Mouse (Mus musculus): ENCODE measurements at regions not wholly inside any gene's neighbourhood (a gene's known extent, or its start where the extent isn't known, plus 50 kb on each side); places are given as distances from the start of the nearest gene placed in this dataset.

- Histone ChIP-seq H3K27ac (ENCODE audit: low read length) (no peak overlapping the region), H3K27me3 (ENCODE audit: control insufficient read depth, insufficient read depth, low read depth, low read length) (no peaks in the 10 kb centered on the region), H3K9me3 (replicated peaks; ENCODE audit: control insufficient read depth, low read length) (no peaks in the 10 kb centered on the region), H3K9ac (ENCODE audit: low read depth, low read length) (no peak overlapping the region), H3K4me3 (ENCODE audit: low read depth, low read length) (no peak overlapping the region), H3K36me3 (ENCODE audit: control insufficient read depth, insufficient read depth) (no peaks in the 10 kb centered on the region), H3K4me2 (ENCODE audit: low read depth, low read length) (no peak overlapping the region), H3K4me1 (ENCODE audit: control insufficient read depth, low read depth, low read length) (no peaks in the 10 kb centered on the region)
- 65% methylated on average over 10 of the region's 10 CpGs for WGBS (ENCODE audit: insufficient replicate concordance)
- ATAC-seq (ENCODE audit: low read depth) = no peak
Observed at GRCm38 (mm10) chr14:58543140-58543767, 472.9 kb downstream of the Fgf9 start.

GRCm38 (mm10) chr14:58538135-58538534 lies 467.8 kb downstream of the Fgf9 start:
- H3K4me1 ChIP-seq (ENCODE audit: control insufficient read depth, low read depth, low read length) = no peaks in the 10 kb centered on the region
- no peaks in the 10 kb centered on the region for H3K9me3 ChIP-seq (replicated peaks; ENCODE audit: control insufficient read depth, low read length)
- no peak for ATAC-seq (ENCODE audit: low read depth)
- no peaks in the 10 kb centered on the region for H3K36me3 ChIP-seq (ENCODE audit: control insufficient read depth, insufficient read depth)
- H3K9ac ChIP-seq (ENCODE audit: low read depth, low read length) = no peak overlapping the region
- H3K27me3 ChIP-seq (ENCODE audit: control insufficient read depth, insufficient read depth, low read depth, low read length) = no peaks in the 10 kb centered on the region
- no peak overlapping the region for H3K4me3 ChIP-seq (ENCODE audit: low read depth, low read length)
- H3K4me2 ChIP-seq (ENCODE audit: low read depth, low read length) = no peak overlapping the region
- no peak overlapping the region for H3K27ac ChIP-seq (ENCODE audit: low read length)
- WGBS (ENCODE audit: insufficient replicate concordance) = 44% methylated on average over 6 of the region's 6 CpGs

- no peaks in the 10 kb centered on the region for H3K4me1 ChIP-seq (ENCODE audit: control insufficient read depth, low read depth, low read length)
- ATAC-seq (ENCODE audit: low read depth) = no peak
- no peak overlapping the region for H3K4me3 ChIP-seq (ENCODE audit: low read depth, low read length)
- 47% methylated on average over 5 of the region's 5 CpGs for WGBS (ENCODE audit: insufficient replicate concordance)
- no peak overlapping the region for H3K4me2 ChIP-seq (ENCODE audit: low read depth, low read length)
- no peaks in the 10 kb centered on the region for H3K36me3 ChIP-seq (ENCODE audit: control insufficient read depth, insufficient read depth)
- no peaks in the 10 kb centered on the region for H3K9me3 ChIP-seq (replicated peaks; ENCODE audit: control insufficient read depth, low read length)
- H3K9ac ChIP-seq (ENCODE audit: low read depth, low read length) = no peak overlapping the region
- no peaks in the 10 kb centered on the region for H3K27me3 ChIP-seq (ENCODE audit: control insufficient read depth, insufficient read depth, low read depth, low read length)
- no peak overlapping the region for H3K27ac ChIP-seq (ENCODE audit: low read length)
Observed at GRCm38 (mm10) chr14:58520976-58521549, 450.7 kb downstream of the Fgf9 start.

- Histone ChIP-seq H3K27ac (ENCODE audit: low read length) (no peak overlapping the region), H3K27me3 (ENCODE audit: control insufficient read depth, insufficient read depth, low read depth, low read length) (no peaks in the 10 kb centered on the region), H3K36me3 (ENCODE audit: control insufficient read depth, insufficient read depth) (no peaks in the 10 kb centered on the region), H3K9me3 (replicated peaks; ENCODE audit: control insufficient read depth, low read length) (no peaks in the 10 kb centered on the region), H3K4me1 (ENCODE audit: control insufficient read depth, low read depth, low read length) (no peaks in the 10 kb centered on the region), H3K4me2 (ENCODE audit: low read depth, low read length) (no peak overlapping the region), H3K9ac (ENCODE audit: low read depth, low read length) (no peak overlapping the region), H3K4me3 (ENCODE audit: low read depth, low read length) (no peak overlapping the region)
- ATAC-seq (ENCODE audit: low read depth) = no peak
- 53% methylated on average over 5 of the region's 5 CpGs for WGBS (ENCODE audit: insufficient replicate concordance)
Observed at GRCm38 (mm10) chr14:58520384-58520783, 450.0 kb downstream of the Fgf9 start.

- no peaks in the 10 kb centered on the region for H3K4me1 ChIP-seq (ENCODE audit: control insufficient read depth, low read depth, low read length)
- H3K36me3 ChIP-seq (ENCODE audit: control insufficient read depth, insufficient read depth) = no peaks in the 10 kb centered on the region
- H3K27ac ChIP-seq (ENCODE audit: low read length) = no peak overlapping the region
- H3K9ac ChIP-seq (ENCODE audit: low read depth, low read length) = no peak overlapping the region
- H3K9me3 ChIP-seq (replicated peaks; ENCODE audit: control insufficient read depth, low read length) = no peaks in the 10 kb centered on the region
- no peaks in the 10 kb centered on the region for H3K27me3 ChIP-seq (ENCODE audit: control insufficient read depth, insufficient read depth, low read depth, low read length)
- no peak for ATAC-seq (ENCODE audit: low read depth)
- H3K4me3 ChIP-seq (ENCODE audit: low read depth, low read length) = no peak overlapping the region
- 60% methylated on average over 1 of the region's 1 CpGs for WGBS (ENCODE audit: insufficient replicate concordance)
- no peak overlapping the region for H3K4me2 ChIP-seq (ENCODE audit: low read depth, low read length)
Observed at GRCm38 (mm10) chr14:58519086-58519485, 448.7 kb downstream of the Fgf9 start.

GRCm38 (mm10) chr14:58516543-58516942 lies 446.2 kb downstream of the Fgf9 start:
- Histone ChIP-seq H3K4me3 (ENCODE audit: low read depth, low read length) (no peak overlapping the region), H3K27ac (ENCODE audit: low read length) (no peak overlapping the region), H3K9ac (ENCODE audit: low read depth, low read length) (no peak overlapping the region), H3K4me2 (ENCODE audit: low read depth, low read length) (no peak overlapping the region), H3K36me3 (ENCODE audit: control insufficient read depth, insufficient read depth) (no peaks in the 10 kb centered on the region), H3K4me1 (ENCODE audit: control insufficient read depth, low read depth, low read length) (no peaks in the 10 kb centered on the region; the same call in none of the 2 replicates), H3K9me3 (replicated peaks; ENCODE audit: control insufficient read depth, low read length) (no peaks in the 10 kb centered on the region), H3K27me3 (ENCODE audit: control insufficient read depth, insufficient read depth, low read depth, low read length) (no peaks in the 10 kb centered on the region)
- ATAC-seq (ENCODE audit: low read depth) = no peak
- WGBS (ENCODE audit: insufficient replicate concordance) = 17% methylated on average over 4 of the region's 4 CpGs

GRCm38 (mm10) chr14:58512177-58512576 lies 441.8 kb downstream of the Fgf9 start:
- H3K4me3 ChIP-seq (ENCODE audit: low read depth, low read length) = no peak overlapping the region
- no peaks in the 10 kb centered on the region for H3K36me3 ChIP-seq (ENCODE audit: control insufficient read depth, insufficient read depth)
- ATAC-seq (ENCODE audit: low read depth) = no peak
- H3K27ac ChIP-seq (ENCODE audit: low read length) = no peak overlapping the region
- WGBS (ENCODE audit: insufficient replicate concordance) = 76% methylated on average over 6 of the region's 6 CpGs
- no peak overlapping the region for H3K4me2 ChIP-seq (ENCODE audit: low read depth, low read length)
- no peaks in the 10 kb centered on the region for H3K27me3 ChIP-seq (ENCODE audit: control insufficient read depth, insufficient read depth, low read depth, low read length)
- H3K9ac ChIP-seq (ENCODE audit: low read depth, low read length) = no peak overlapping the region
- H3K9me3 ChIP-seq (replicated peaks; ENCODE audit: control insufficient read depth, low read length) = no peaks in the 10 kb centered on the region
- no peaks in the 10 kb centered on the region; the same call in none of the 2 replicates for H3K4me1 ChIP-seq (ENCODE audit: control insufficient read depth, low read depth, low read length)

- no peaks in the 10 kb centered on the region for H3K36me3 ChIP-seq (ENCODE audit: control insufficient read depth, insufficient read depth)
- H3K27ac ChIP-seq (ENCODE audit: low read length) = no peak overlapping the region
- no peaks in the 10 kb centered on the region for H3K9me3 ChIP-seq (replicated peaks; ENCODE audit: control insufficient read depth, low read length)
- 51% methylated on average over 4 of the region's 4 CpGs for WGBS (ENCODE audit: insufficient replicate concordance)
- H3K4me1 ChIP-seq (ENCODE audit: control insufficient read depth, low read depth, low read length) = no peaks in the 10 kb centered on the region; the same call in none of the 2 replicates
- no peaks in the 10 kb centered on the region for H3K27me3 ChIP-seq (ENCODE audit: control insufficient read depth, insufficient read depth, low read depth, low read length)
- H3K4me3 ChIP-seq (ENCODE audit: low read depth, low read length) = no peak overlapping the region
- no peak for ATAC-seq (ENCODE audit: low read depth)
- H3K9ac ChIP-seq (ENCODE audit: low read depth, low read length) = no peak overlapping the region
- no peak overlapping the region for H3K4me2 ChIP-seq (ENCODE audit: low read depth, low read length)
Observed at GRCm38 (mm10) chr14:58511571-58511985, 441.2 kb downstream of the Fgf9 start.

- Histone ChIP-seq H3K4me1 (ENCODE audit: control insufficient read depth, low read depth, low read length) (no peaks in the 10 kb centered on the region; the same call in none of the 2 replicates), H3K9me3 (replicated peaks; ENCODE audit: control insufficient read depth, low read length) (no peaks in the 10 kb centered on the region), H3K36me3 (ENCODE audit: control insufficient read depth, insufficient read depth) (no peaks in the 10 kb centered on the region), H3K4me3 (ENCODE audit: low read depth, low read length) (no peak overlapping the region), H3K4me2 (ENCODE audit: low read depth, low read length) (no peak overlapping the region), H3K27ac (ENCODE audit: low read length) (no peak overlapping the region), H3K9ac (ENCODE audit: low read depth, low read length) (no peak overlapping the region), H3K27me3 (ENCODE audit: control insufficient read depth, insufficient read depth, low read depth, low read length) (no peaks in the 10 kb centered on the region)
- ATAC-seq (ENCODE audit: low read depth) = no peak
- WGBS (ENCODE audit: insufficient replicate concordance) = 46% methylated on average over 4 of the region's 4 CpGs
Observed at GRCm38 (mm10) chr14:58510790-58511189, 440.4 kb downstream of the Fgf9 start.
